8 mouse cellular contexts compared by ENCODE assay signal in the genomic region with DNA sequence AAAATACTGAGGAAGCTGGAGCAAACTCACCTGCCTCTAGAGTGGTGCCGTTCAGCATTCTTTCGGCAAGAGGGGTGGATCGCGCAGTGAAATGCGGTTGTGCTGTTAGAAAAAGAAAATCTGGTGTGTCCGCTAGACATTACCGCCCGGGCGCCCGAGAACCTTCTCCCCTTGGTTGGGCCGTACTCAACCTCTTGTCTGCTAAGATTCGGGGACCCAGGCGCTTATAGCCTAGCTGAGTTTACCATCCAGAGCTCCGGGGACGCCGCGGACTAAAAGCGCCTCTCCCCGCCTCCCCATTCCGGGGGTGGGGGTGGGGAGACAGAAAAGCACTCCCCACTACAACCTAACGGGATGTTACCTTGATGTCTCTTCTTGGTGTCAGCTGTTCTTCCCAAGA. TPM values are rescaled to one million over a fixed set of nuclear protein-coding genes. Genes with fewer than 3 reads are reported as not detected.
A peak's percentile ranks its signal among the peaks of the same experiment; 100 is the strongest.
DNase-seq lines count a peak whose midpoint lies in the region; ATAC-seq lines count a peak whose summit lies in the region.

No protein-coding gene starts in this region.

- H3K36me3 ChIP-seq in lung, embryonic 15.5 days = 0 out of 2 replicates have a peak, but pooled peaks cover 3% of the 10 kb centered on the region
- 0 out of 2 replicates have a peak, but pooled peaks cover 8% of the 10 kb centered on the region for H3K36me3 ChIP-seq in forebrain, embryonic 12.5 days (replicated peaks)
- H3K36me3 ChIP-seq in limb, embryonic 13.5 days = peaks cover 12% of the 10 kb centered on the region
- no peaks in the 10 kb centered on the region for H3K36me3 ChIP-seq in splenic B cell, adult 2 months (ENCODE audit: control insufficient read depth, insufficient read depth, low read length, poor library complexity, severe bottlenecking)

- WGBS in lung, embryonic 15.5 days = under 1% methylated on average over 21 of the region's 21 CpGs
- 0% methylated on average over 21 of the region's 21 CpGs for WGBS in forebrain, embryonic 12.5 days
- WGBS in limb, embryonic 13.5 days = under 1% methylated on average over 21 of the region's 21 CpGs

- H3K4me3 ChIP-seq in lung, embryonic 15.5 days = no peak overlapping the region
- peak overlapping the region; percentile 38 for H3K4me3 ChIP-seq in forebrain, embryonic 12.5 days (replicated peaks)
- peak overlapping the region; percentile 47 for H3K4me3 ChIP-seq in limb, embryonic 13.5 days

- no peak overlapping the region for H3K27ac ChIP-seq in lung, embryonic 15.5 days
- H3K27ac ChIP-seq in forebrain, embryonic 12.5 days = peak overlapping the region; percentile 57; the same call in 1 of the 2 replicates
- H3K27ac ChIP-seq in limb, embryonic 13.5 days = peak overlapping the region; percentile 44; the same call in 1 of the 2 replicates

- no peak overlapping the region for H3K9ac ChIP-seq in lung, embryonic 15.5 days
- H3K9ac ChIP-seq in forebrain, embryonic 12.5 days = peak overlapping the region; percentile 34; the same call in 1 of the 2 replicates
- H3K9ac ChIP-seq in limb, embryonic 13.5 days = peak overlapping the region; percentile 62

- ATAC-seq in lung, embryonic 15.5 days (ENCODE audit: borderline replicate concordance, extremely low read depth, low FRiP score, low TSS enrichment) = no peak
- no peak for ATAC-seq in forebrain, embryonic 12.5 days (ENCODE audit: low FRiP score)
- ATAC-seq in limb, embryonic 13.5 days (ENCODE audit: low FRiP score, low read depth) = no peak

- no peak for DNase-seq in lung, postnatal 36 days
- peak; percentile 32 for DNase-seq in splenic B cell, adult 2 months (ENCODE audit: low read depth, low spot score)
- no peak for DNase-seq in right cerebral cortex, postnatal 25 days
- no peak for DNase-seq in adrenal gland, postnatal 4 days (ENCODE audit: low spot score in 2 of 2)
- DNase-seq in Muller cell, postnatal 12 days (ENCODE audit: inconsistent ontology term) = no peak

- H3K4me2 ChIP-seq in lung, embryonic 15.5 days = peak overlapping the region; percentile 33
- peak overlapping the region; percentile 61 for H3K4me2 ChIP-seq in forebrain, embryonic 12.5 days
- peak overlapping the region; percentile 83 for H3K4me2 ChIP-seq in limb, embryonic 13.5 days (replicated peaks)

- H3K27me3 ChIP-seq in lung, embryonic 15.5 days = peaks cover 90% of the 10 kb centered on the region
- H3K27me3 ChIP-seq in forebrain, embryonic 12.5 days = peaks cover 86% of the 10 kb centered on the region
- H3K27me3 ChIP-seq in limb, embryonic 13.5 days = peaks cover 64% of the 10 kb centered on the region
- no peaks in the 10 kb centered on the region; the same call in none of the 2 replicates for H3K27me3 ChIP-seq in splenic B cell, adult 2 months (ENCODE audit: control insufficient read depth, insufficient read depth, low read length, poor library complexity, severe bottlenecking)

- no peaks in the 10 kb centered on the region for H3K9me3 ChIP-seq in lung, embryonic 15.5 days
- H3K9me3 ChIP-seq in forebrain, embryonic 12.5 days = no peaks in the 10 kb centered on the region
- H3K9me3 ChIP-seq in limb, embryonic 13.5 days = no peaks in the 10 kb centered on the region

- H3K4me1 ChIP-seq in lung, embryonic 15.5 days = peaks cover 28% of the 10 kb centered on the region
- H3K4me1 ChIP-seq in forebrain, embryonic 12.5 days = peaks cover 44% of the 10 kb centered on the region
- H3K4me1 ChIP-seq in limb, embryonic 13.5 days = peaks cover 35% of the 10 kb centered on the region

RNA-seq across cellular contexts. Expression of a gene that starts 1.2 kb away (rescaled TPM):
- not detected in 2 replicates for polyA plus RNA-seq in lung, embryonic 15.5 days (2015; fragmentation: Nextera tagmentation; extraction: Ambion mirVana)
- polyA plus RNA-seq in forebrain, embryonic 12.5 days (2016; fragmentation: Nextera tagmentation; extraction: Ambion mirVana) = 37.2 and 44.5 TPM in 2 replicates
- polyA plus RNA-seq in limb, embryonic 13.5 days (2015; fragmentation: Nextera tagmentation; extraction: Ambion mirVana) = 34.5 and 40.2 TPM in 2 replicates
- 1 to 10 TPM in 1 of 2 experiments, under 1 TPM in 1; 0.31 to 1.1 TPM for total RNA-seq in adrenal gland, postnatal 4 days (2021)

RNA-seq across cellular contexts. Expression of a gene that starts 9.5 kb away (rescaled TPM):
- polyA plus RNA-seq in lung, embryonic 15.5 days (2015; fragmentation: Nextera tagmentation; extraction: Ambion mirVana) = 46.1 and 48.9 TPM in 2 replicates
- polyA plus RNA-seq in forebrain, embryonic 12.5 days (2016; fragmentation: Nextera tagmentation; extraction: Ambion mirVana) = 55.5 and 61.9 TPM in 2 replicates
- 44.1 and 46.0 TPM in 2 replicates for polyA plus RNA-seq in limb, embryonic 13.5 days (2015; fragmentation: Nextera tagmentation; extraction: Ambion mirVana)
- 10 to 100 TPM; 28.9 to 29.2 TPM for total RNA-seq in adrenal gland, postnatal 4 days (2021)

Comparison
In these comparisons a context has a peak if more than half of its experiments do, and no peak if none do; other contexts are left out.
1. H3K4me2 ChIP-seq: peak in every context shown above with its lines; median percentile 83 in limb, embryonic 13.5 days; 61 in forebrain, embryonic 12.5 days; 33 in lung, embryonic 15.5 days.
2. RNA of a gene that starts 1.2 kb away (polyA plus RNA-seq): 37.2 to 44.5 TPM in forebrain, embryonic 12.5 days and 34.5 to 40.2 TPM in limb, embryonic 13.5 days; not detected in lung, embryonic 15.5 days; every median in the first group is over 10 times any median in the second.